Mouse (Mus musculus) brain, adult 2 months (tissue): ENCODE measurements around the gene Vps13d.

Source experiments
- DNase-seq: peaks from one replicate; pipeline ENCODE4 v3.0.0; 2011; ENCODE audit warnings: low read depth, low spot score

Gene Vps13d

GRCm38 (mm10) chr4:145005943-145006545 is 188.8 kb downstream of the Vps13d start:
- no peak for DNase-seq

- peak; percentile 72 for DNase-seq
Observed at GRCm38 (mm10) chr4:145004176-145004575, 190.6 kb downstream of the Vps13d start.

GRCm38 (mm10) chr4:145002733-145003132 is 192.1 kb downstream of the Vps13d start:
- no peak for DNase-seq

- no peak for DNase-seq
Observed at GRCm38 (mm10) chr4:144999903-145000382, 194.9 kb downstream of the Vps13d start.

GRCm38 (mm10) chr4:144999572-144999880 is 195.3 kb downstream of the Vps13d start:
- DNase-seq: no peak

- DNase-seq: no peak
Observed at GRCm38 (mm10) chr4:144998808-144999571, 195.8 kb downstream of the Vps13d start.

GRCm38 (mm10) chr4:144997887-144998658 is 196.7 kb downstream of the Vps13d start:
- DNase-seq: peak; percentile 54

GRCm38 (mm10) chr4:144996996-144997820 is 197.6 kb downstream of the Vps13d start:
- no peak for DNase-seq

GRCm38 (mm10) chr4:144995826-144996225 is 199.0 kb downstream of the Vps13d start:
- no peak for DNase-seq

- no peak for DNase-seq
Observed at GRCm38 (mm10) chr4:144993047-144993917, 201.5 kb downstream of the Vps13d start.

- no peak for DNase-seq
Observed at GRCm38 (mm10) chr4:144992413-144992812, 202.4 kb downstream of the Vps13d start.

GRCm38 (mm10) chr4:144988443-144989206 is 206.2 kb downstream of the Vps13d start:
- DNase-seq: no peak

GRCm38 (mm10) chr4:144986016-144986805 is 208.6 kb downstream of the Vps13d start:
- DNase-seq: no peak

- no peak for DNase-seq
Observed at GRCm38 (mm10) chr4:144983821-144984371, 210.9 kb downstream of the Vps13d start.

- no peak for DNase-seq
Observed at GRCm38 (mm10) chr4:144983228-144983744, 211.5 kb downstream of the Vps13d start.

- peak; percentile 42 for DNase-seq
Observed at GRCm38 (mm10) chr4:144980811-144981551, 213.8 kb downstream of the Vps13d start.

GRCm38 (mm10) chr4:144980110-144980509 is 214.7 kb downstream of the Vps13d start:
- DNase-seq: no peak

- DNase-seq: peak; percentile 46
Observed at GRCm38 (mm10) chr4:144978039-144978438, 216.8 kb downstream of the Vps13d start.
